Mouse (Mus musculus) G1E (cell line): ENCODE data around the gene Gm4871. TPM values are rescaled to one million over a fixed set of nuclear protein-coding genes. Genes with fewer than 3 reads are reported as not detected.
"Not testable (repeated sequence)": the region's sequence is repeated elsewhere in the genome, so short reads cannot be mapped to it uniquely, and the experiment has no call there.

ENCODE experiments used
- ATAC-seq: 2 replicates; pipeline ENCODE4 v1.8.0; 2016; ENCODE audit warnings: mild to moderate bottlenecking; ENCODE audit not compliant: insufficient number of reproducible peaks, poor library complexity, low FRiP score, severe bottlenecking; ENCODE audit errors: extremely low read depth
- DNase-seq: peaks from one replicate; pipeline ENCODE4 v3.0.0; 2012; ENCODE audit warnings: low spot score
- H3K27me3 ChIP-seq: 2 replicates; pipeline ENCODE4 v1.6.1; 2012; ENCODE audit warnings: mild to moderate bottlenecking, low read length, inconsistent platforms; ENCODE audit not compliant: insufficient read depth
- H3K36me3 ChIP-seq: replicated peaks from 2 replicates; pipeline ENCODE3; 2012; ENCODE audit warnings: mild to moderate bottlenecking, inconsistent platforms
- H3K4me1 ChIP-seq: 2 replicates; pipeline ENCODE4 v1.6.1; 2012; ENCODE audit warnings: low read depth, low read length, inconsistent platforms, mixed read lengths; ENCODE audit not compliant: insufficient read depth
- H3K4me3 ChIP-seq: 2 replicates; pipeline ENCODE4 v1.5.1; 2012; ENCODE audit warnings: low read depth, mild to moderate bottlenecking, inconsistent platforms, low read length, moderate library complexity, mixed read lengths
- H3K9me3 ChIP-seq: replicated peaks from 2 replicates; pipeline ENCODE4 v1.6.1; 2012; ENCODE audit warnings: inconsistent platforms
- CTCF ChIP-seq: IDR thresholded peaks from 2 replicates; pipeline ENCODE4 v1.5.1; 2012; ENCODE audit warnings: low read depth, low read length, inconsistent platforms, mixed read lengths
- GATA1 ChIP-seq: IDR thresholded peaks from 2 replicates; pipeline ENCODE4 v1.6.1; 2012; ENCODE audit warnings: borderline replicate concordance, low read length, inconsistent platforms, mixed read lengths
- GATA2 ChIP-seq: IDR thresholded peaks from 2 replicates; pipeline ENCODE4 v1.6.1; 2012; ENCODE audit warnings: low read depth, low read length, inconsistent platforms, borderline replicate concordance
- POLR2AphosphoS5 ChIP-seq: IDR thresholded peaks from 2 replicates; pipeline ENCODE4 v1.6.1; 2012; ENCODE audit warnings: low read depth, low read length, inconsistent platforms; ENCODE audit not compliant: insufficient replicate concordance
- TAL1 ChIP-seq: conservative IDR thresholded peaks from 2 replicates; pipeline ENCODE4 v1.6.1; 2012; ENCODE audit warnings: low read depth, low read length, inconsistent platforms, mixed read lengths
- polyA plus RNA-seq: library from polyadenylated mRNA; stranded (reverse); fragments of >175 nt; gene quantifications from 2 replicates; pipeline ENCODE4 v1.2.3, GENCODE M21; 2012
- total RNA-seq, 2 experiments: library from RNA; stranded (forward) in 1 of 2; stranded (reverse) in 1 of 2; fragments of 200-1000 nt in 1 of 2; fragments of >200 nt in 1 of 2; fragmentation: Nextera tagmentation in 1 of 2; gene quantifications; 2 replicates each; pipeline ENCODE4 v1.2.3; 2014 to 2017

Gene Gm4871
- total and polyA plus RNA-seq, 3 experiments = not detected

DNA sequence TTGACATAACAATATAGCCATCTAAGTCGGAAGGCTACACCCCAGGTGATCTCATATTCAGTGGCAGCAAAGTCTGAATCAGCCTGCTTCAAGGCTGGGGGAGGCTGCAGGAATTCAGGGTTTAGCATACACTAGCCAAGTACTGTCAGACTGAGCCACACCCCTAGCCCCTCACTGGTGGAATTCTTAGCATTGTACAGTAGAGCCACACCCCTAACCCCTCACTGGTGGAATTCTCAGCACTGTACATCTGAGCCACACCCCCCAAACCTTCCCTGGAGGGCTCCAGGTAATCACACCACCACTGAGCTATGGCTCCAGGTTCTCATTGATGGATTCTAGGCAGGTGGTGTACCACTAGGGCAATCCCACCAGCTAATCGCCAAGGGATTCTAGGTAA, 27.0 kb upstream of the Gm4871 start:
- TF ChIP-seq POLR2AphosphoS5 = no peak
- no peak for TF ChIP-seq CTCF
- TF ChIP-seq TAL1 = no peak
- no peak for TF ChIP-seq GATA2
- no peak for TF ChIP-seq GATA1
- no peaks in the 10 kb centered on the region for H3K4me1 ChIP-seq

DNA sequence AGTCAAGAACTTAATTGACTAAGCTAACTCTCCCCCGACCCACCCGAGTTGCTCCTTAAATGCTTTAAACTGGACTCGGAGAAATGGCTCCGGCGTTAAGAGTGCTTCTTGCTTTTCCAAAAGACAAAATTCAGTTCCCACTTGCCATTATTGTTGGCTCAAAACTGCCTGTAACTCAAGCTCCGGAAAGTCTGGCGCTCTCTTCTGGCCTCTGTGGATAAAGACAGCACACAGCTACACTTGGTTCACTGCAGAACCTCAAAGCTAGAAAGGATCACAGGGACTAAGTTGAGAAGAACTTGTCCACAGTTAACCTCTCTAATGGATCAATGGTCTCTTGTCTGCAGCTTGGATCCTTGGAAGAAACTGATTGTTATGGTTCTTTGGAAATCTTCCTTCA, 26.2 kb upstream of the Gm4871 start:
- Histone ChIP-seq H3K4me1 (no peaks in the 10 kb centered on the region), H3K27me3 (0 out of 2 replicates have a peak, but pooled peaks cover 3% of the 10 kb centered on the region), H3K36me3 (no peaks in the 10 kb centered on the region), H3K9me3 (no peaks in the 10 kb centered on the region), H3K4me3 (no peak overlapping the region)
- no peak for ATAC-seq
- no peak for DNase-seq
- peak; percentile 54 for TF ChIP-seq CTCF
- no peak for TF ChIP-seq POLR2AphosphoS5

More for the DNA sequence above, 27.0 kb upstream of the Gm4871 start:
- no peak for ATAC-seq
- Histone ChIP-seq H3K9me3 (no peaks in the 10 kb centered on the region), H3K27me3 (0 out of 2 replicates have a peak, but pooled peaks cover 3% of the 10 kb centered on the region), H3K36me3 (no peaks in the 10 kb centered on the region), H3K4me3 (no peak overlapping the region)
- DNase-seq = no peak

DNA sequence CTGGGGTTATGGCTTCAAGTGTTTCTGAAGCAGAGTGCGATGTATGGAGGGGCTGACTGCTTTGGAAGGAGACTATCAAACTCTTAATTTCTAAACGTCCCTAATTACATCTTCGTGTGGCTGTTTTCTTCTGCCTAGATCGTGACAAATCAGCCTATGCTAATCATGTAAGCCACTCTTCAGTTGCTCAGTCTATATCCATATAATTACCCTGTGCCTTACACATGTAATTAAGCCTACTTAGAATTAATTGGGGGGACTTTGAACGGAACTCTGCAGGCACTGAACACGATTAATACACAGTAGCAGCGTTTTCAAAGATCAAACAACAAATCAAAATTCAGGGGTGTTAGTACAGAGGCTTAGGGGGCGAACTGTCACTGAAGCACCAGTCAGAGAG, 25.4 kb upstream of the Gm4871 start:
- no peak for ATAC-seq
- no peaks in the 10 kb centered on the region for H3K9me3 ChIP-seq

DNA sequence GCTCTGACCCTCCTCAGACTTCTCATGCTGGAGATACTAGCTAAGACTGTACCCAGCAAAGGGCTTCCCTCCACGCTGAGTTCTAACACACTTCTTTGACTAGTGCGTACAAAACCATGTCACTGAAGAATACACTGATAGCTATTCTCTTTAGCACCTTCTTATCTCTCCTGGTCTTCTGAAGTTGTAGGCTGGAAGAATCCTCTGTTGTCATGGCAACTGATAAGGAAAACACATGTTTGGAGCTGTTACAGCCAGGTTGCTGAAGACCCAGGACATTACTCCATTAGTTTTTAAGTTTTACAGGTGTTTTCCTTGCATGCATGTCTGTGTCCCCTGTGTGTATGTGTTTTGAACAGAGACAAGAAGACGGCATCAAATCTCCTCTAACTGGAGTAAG, 21.6 kb upstream of the Gm4871 start:
- not testable (repeated sequence) for ATAC-seq, H3K9me3 ChIP-seq, H3K4me1 ChIP-seq, H3K36me3 ChIP-seq, H3K4me3 ChIP-seq, DNase-seq, H3K27me3 ChIP-seq

More for the DNA sequence above, 25.4 kb upstream of the Gm4871 start:
- Histone ChIP-seq H3K27me3 (0 out of 2 replicates have a peak, but pooled peaks cover 3% of the 10 kb centered on the region), H3K4me3 (no peak overlapping the region), H3K36me3 (no peaks in the 10 kb centered on the region), H3K4me1 (no peaks in the 10 kb centered on the region)
- DNase-seq = no peak
- TF ChIP-seq CTCF = no peak

DNA sequence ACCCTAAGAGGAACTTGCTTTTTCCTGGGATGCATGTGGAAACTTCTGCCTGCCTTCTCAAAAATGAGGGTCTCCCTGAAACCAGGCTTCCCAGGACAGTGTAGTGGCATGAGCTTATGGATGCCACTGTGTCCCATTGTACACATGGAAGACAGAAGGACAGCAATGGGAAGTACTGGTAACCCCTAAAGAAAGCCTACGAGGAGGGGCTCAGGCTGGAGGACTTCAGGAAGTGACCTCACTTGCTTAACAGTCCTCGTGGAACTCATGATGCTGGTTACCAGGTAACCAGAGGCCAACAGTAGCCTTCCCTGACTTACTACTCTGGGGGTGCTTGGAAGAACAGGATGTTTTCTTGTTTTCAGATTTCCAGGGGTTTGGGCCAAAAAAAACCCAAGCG, 10.1 kb upstream of the Gm4871 start, which contains the start of gene 1700018F24Rik:
1700018F24Rik (plus strand) TSS at position 301 of the 400 bp plus-strand sequence.
- ATAC-seq, H3K9me3 ChIP-seq, H3K4me1 ChIP-seq, H3K4me3 ChIP-seq, H3K27me3 ChIP-seq, DNase-seq, H3K36me3 ChIP-seq: not testable (repeated sequence)

DNA sequence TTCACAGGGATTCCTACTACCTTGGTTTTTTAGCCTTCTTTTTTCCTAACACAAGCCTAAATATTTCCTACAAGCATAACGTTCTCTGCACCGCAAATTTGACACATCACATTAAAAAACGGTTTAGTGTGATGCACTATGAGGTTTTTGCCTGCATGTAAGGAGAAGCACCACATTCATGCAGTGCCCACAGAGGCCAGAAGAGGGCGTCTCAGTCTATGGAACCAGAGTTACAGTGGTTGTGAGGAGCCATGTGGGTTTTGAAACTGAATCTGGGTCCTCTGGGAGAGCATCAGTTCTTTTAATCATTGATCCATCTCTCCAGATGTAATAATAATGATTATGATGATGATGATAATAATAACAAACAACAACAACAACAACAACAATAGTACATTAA, 9.1 kb upstream of the Gm4871 start:
- DNase-seq (no peak), ATAC-seq (no peak)
- Histone ChIP-seq H3K9me3 (no peaks in the 10 kb centered on the region), H3K4me1 (no peaks in the 10 kb centered on the region), H3K4me3 (no peak overlapping the region), H3K27me3 (no peaks in the 10 kb centered on the region; the same call in 1 of the 2 replicates), H3K36me3 (no peaks in the 10 kb centered on the region)
- TF ChIP-seq GATA2 = no peak
- no peak for TF ChIP-seq TAL1
- no peak for TF ChIP-seq POLR2AphosphoS5
- TF ChIP-seq GATA1 = no peak
- peak; percentile 55 for TF ChIP-seq CTCF

DNA sequence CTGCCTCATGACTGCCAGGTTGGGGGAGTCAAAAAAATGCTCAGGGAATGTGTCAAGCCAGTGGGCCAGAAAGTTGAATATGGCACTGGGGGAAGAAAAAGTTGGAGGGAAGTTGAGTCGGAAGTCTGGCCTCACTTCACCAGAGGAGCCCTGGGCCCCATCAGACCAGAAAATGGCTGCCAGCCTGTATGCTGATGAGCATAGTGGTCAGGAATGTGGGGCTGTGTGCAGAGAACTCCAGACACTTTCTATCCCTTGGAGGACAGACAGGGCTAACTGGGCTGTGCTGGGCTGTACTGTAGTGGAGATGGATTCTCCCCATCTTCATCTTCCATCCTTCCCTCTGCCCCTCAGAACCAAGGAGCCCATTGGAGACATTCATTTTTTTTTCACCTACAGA, 2.1 kb downstream of the Gm4871 start:
- H3K4me1 ChIP-seq, H3K4me3 ChIP-seq, H3K27me3 ChIP-seq, DNase-seq, H3K36me3 ChIP-seq, ATAC-seq, H3K9me3 ChIP-seq: not testable (repeated sequence)

DNA sequence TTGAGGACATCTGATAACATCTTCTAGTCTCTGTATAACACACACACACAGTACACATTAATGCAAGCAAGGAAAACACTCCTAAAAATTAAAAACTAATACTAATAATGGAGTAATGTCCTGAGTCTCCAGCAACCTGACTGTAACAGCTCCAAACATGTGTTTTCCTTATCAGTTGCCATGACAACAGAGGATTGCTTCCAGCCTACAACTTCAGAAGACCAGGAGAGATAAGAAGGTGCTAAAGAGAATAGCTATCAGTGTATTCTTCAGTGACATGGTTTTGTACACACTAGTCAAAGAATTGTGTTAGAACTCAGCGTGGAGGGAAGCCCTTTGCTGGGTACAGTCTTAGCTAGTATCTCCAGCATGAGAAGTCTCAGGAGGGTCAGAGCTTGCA, 11.8 kb downstream of the Gm4871 start:
- not testable (repeated sequence) for DNase-seq, H3K4me3 ChIP-seq, ATAC-seq, H3K9me3 ChIP-seq, H3K4me1 ChIP-seq, H3K36me3 ChIP-seq, H3K27me3 ChIP-seq

DNA sequence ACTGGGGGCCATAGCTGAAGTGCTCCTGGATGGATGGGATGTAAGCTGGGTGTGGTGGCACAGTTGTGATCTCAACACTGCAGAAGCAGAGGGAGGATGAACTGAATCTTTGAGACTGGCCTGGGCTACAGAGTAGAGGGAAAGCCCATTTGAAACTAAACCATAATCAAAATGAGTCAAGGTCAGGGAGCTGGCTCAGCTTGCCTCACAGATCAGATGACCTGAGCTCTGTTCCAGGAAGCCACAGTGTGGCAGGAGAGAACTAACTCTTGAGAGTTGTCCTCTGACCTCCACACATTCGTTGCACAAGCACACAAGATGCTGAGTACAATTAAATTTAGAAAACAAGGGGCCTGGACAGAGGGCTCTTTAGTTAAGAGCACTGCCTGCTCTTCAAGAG, 12.3 kb downstream of the Gm4871 start:
- not testable (repeated sequence) for H3K27me3 ChIP-seq, H3K36me3 ChIP-seq, H3K4me3 ChIP-seq, ATAC-seq, H3K4me1 ChIP-seq, DNase-seq, H3K9me3 ChIP-seq

DNA sequence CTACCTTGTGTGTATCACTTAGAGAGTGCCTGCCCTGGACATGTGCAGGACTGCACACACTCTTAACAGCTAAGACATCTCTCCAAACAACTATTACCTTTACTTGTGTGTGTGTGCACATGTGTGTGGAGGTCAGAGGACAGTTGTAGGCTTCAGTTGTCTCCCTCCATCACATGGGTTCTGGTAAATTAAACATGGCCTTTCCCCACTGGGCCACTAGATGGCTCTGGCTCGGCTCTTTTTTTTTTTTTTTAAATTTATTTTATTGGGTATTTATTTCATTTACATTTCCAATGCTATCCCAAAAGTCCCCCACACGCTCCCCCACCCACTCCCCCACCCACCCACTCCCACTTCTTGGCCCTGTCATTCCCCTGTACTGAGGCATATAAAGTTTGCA, 15.8 kb downstream of the Gm4871 start:
- not testable (repeated sequence) for H3K36me3 ChIP-seq, H3K27me3 ChIP-seq, H3K9me3 ChIP-seq, H3K4me3 ChIP-seq, H3K4me1 ChIP-seq, ATAC-seq, DNase-seq
